Mouse (Mus musculus) gastrocnemius, postnatal 4 days (tissue): ENCODE results near the gene Ddc. TPM values are rescaled to one million over a fixed set of nuclear protein-coding genes. Genes with fewer than 3 reads are reported as not detected.

Source experiments
- DNase-seq, 2 experiments: peaks; one replicate each; pipeline ENCODE4 v3.0.0; 2021 to 2022; ENCODE audit warnings: low spot score in 2 of 2, mixed read lengths in 2 of 2
- total RNA-seq, 2 experiments: library from RNA; stranded (reverse); gene quantifications; 2 replicates each; pipeline ENCODE4 v1.2.3; 2021

Ddc gene
- total RNA-seq, 2 experiments from 2014 or later = 60.0 to 67.4 TPM

DNA sequence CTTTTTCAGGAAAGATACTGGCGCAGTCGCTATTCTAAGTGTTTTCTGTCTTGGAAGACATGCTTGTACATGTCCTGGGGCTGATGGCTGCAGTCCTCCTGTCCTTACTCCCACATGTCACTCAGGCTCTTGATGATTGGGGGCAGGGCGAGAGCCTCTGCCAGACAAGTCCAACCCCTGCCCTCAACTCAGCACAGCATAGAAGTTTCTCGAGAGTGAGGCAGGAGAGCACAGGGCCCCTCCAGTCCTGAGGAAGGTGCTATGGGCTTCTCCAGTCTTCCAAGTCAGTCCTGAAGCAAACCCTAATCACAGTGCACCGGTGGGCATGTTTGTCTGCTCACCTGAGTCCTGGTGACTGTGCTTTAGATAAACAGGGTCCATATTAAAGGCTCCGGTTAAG, 69.2 kb downstream of the Ddc start:
- DNase-seq = no peak

DNA sequence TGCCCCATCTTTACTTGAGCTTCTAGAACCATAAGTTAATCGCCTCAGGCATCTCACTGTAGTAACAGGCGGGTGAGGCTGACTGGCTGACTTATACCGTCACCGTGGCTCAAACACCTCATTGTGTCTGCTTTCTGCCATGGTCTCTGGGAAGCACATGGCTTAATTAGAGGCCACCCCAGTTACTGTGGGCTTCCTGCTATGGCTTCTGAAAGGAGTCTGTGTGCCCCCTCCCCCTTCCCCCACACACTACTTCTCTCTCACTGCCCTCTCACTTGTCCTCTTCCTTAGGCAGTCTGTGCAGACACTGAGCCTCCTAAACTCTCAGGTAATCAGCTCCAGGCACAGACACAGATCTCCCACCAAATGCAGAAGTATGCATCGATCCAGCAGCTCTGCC, 69.7 kb downstream of the Ddc start:
- no peak for DNase-seq

DNA sequence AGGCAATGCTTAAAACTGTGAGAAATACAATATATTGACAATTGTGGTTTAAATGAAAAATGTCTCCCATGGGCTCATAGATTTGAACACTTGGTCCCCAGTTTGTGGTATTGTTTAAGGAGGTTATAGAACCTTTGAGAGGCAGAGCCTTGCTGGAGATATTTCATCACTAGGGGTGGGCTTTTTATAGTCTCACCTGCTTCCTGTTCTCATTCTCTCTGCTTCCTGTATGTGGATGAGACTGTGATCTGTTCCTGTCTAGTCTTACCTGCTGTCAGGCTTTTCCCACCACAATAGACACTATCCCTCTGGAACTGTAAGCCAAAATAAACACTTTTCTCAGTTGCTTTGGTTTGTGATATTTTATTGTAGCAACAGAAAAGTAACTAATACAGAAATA, 71.5 kb downstream of the Ddc start:
- no peak for DNase-seq

DNA sequence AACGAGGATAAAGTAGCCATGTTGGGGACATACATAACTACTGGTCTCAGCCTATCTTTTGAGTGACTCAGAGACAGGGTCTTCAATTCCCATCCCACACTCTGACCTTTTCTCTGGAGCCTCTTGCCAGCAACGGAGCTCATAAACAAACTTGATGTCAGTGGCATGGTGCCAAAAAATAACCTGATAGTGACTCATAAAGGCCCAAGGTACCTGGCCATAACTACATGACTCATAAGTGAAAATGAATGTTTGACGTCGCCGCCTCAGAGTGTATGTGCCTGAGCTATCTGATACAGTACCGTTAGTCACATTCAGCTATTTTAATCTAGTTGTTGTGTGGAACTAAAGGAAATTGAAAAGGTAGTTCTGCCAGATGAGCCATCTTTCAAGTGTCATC, 72.3 kb downstream of the Ddc start:
- DNase-seq = no peak

DNA sequence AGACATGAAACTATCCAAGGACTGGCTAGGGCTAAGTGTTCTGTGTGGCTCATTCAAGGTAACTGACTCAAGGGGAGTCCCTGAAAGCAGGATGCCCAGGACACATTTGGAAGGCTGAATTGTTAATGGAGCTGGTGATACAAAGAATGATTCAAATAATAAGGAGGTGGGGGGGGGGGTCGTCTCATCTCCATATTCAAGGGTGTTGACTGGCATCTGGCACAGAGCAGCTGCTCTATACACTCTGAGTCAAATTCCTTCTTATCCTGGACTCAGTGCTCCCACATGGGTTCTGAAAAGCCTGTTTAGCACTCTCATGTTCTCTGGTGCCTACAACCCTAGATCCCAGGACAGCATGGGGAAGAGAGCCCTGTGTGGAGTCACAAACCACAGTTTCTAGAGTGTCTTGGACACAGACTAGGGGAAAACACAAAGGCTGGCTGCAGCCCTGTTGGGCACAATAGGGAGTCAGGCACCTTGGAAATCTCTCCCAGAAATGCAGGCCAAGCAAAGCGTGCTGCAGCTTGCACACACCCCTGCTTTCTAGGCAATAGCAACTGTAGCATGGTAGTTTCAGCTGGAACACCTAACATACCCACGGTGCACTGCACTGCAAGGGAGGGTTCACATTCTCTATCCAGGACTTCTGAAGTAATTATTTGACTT, 72.8 kb downstream of the Ddc start:
- DNase-seq = no peak

DNA sequence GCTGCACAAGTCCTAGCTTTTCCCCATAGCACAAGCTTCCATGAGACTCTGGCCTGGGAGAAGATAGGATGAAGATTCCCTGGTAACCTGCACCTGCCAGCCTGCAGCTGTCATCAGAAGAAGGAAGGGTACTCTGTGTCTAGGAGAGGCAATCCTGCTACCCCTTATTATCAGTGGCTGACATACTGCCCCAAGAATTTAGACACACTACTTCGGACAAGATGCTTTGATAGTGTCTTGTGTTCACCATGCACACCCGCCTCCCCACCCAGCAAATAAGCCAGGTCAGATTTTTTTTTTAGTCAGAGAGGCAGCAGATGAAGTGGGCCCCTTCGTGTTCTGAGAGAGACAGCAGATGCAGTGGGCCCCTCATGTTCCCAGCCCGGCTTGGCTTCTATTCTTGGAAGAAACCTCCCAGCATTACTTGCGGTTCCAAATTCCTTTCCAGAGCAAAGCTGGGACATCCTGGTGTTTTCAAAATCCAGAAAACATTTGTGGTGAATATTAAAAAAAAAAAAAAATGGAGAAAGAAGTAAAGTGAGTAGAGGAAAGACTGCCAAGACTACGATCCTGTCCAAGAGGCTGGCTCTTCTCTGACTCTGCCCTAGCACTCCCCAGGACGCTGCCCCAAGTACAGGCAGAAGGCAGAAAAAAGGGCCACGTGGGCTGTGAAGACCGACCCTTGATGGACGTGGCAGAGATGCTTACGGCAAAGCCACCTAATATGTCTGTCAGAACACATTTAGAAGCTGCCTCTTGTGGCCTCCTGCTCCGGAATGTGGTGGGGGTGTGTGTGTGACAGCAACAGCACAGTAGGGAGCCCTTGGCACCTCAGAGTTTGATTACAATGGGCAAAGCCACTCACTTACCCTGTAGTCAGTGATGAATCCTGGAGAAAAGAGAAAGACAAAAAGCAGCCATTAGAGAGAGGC, 73.7 kb downstream of the Ddc start:
- DNase-seq = no peak

DNA sequence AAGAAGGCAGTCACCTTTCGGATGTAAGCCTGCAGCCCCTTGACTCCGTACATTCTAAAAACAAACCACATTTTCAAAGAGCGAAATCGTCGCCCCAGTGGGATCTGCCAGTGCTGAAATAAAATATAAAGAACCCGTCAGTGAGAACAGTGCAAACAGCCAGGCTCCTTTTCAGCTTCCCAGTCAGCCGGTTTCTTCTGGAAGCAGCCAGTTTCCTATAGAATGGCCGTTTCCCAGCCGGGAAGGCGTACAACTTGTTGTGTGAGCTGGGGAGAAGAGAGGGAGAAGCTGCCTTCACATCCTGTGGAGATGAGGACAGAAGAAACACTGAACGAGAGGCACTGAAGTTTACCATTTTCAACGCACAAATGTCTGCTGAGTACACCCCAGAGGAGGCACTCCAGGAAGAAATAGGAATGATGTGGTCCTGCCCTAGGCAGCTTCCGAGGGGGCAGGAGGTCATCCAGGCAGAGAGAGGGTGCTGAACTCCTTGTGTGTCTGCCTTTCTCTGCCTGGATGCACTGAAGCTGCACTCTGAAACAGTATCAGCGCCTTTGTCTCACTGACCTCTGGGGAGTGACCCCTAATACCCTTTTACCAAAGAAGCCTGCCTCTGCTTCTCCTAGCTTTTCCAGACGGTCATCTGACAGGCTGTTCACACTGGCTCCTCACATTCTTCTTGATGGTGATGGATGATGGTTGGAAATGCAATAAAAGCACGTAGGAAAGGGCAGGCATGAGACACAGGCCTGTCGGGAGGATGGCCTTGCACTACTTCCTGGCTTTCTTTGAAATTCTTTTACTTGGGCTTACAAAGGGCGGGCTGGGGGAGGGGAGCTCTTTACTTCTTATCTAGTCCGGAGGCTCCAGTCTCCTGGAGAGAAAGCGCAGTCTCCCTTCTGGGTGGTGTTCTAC, 75.5 kb downstream of the Ddc start:
- DNase-seq = no peak

DNA sequence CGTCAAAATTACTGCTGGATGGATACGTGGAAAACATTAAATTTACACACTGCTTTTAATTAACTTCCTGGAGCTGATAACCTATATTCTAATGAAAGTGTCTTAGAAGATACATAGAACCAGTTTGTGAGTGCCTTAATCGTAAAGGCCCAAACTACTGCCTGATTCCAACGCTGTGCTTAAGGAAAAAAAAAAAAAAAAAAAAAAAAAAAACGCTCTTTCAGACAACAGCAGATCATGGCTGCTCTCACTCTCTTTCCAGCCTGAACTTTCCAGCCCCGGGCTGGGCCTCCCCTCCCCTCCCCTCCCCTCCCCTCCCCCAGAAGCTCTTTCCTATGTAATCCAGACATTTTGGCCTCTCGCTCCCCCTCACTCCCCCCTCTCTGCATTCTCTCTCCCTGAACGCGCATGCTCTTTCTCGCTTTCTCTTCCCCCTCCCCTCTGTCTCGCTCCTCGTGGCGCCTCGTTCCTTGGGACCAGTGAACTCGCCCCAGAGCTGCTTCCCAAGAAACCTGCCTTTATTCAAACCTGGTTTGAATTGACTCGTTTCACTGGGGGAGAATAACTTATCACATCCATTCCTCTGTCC, 76.5 kb downstream of the Ddc start:
- peak in 1 of 2 experiments; percentile 63 for DNase-seq

DNA sequence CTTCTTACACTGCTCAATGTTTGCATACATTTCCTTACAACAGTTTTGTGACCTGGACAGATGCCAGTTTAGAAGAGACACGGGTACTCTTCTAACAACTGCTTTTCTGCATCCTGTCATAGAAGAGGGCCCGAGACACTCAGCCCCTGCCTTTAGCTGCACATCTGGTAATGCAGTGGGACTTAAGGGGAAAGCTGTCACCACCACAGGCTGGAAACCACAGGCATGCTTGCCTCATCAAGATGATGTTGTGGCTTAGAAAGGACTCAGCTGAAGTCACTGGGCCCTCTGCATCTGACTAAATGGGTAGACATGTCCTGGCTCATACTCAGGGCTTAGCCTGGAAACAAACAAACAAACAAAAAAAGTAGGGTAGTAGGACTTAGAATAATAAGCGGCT, 77.2 kb downstream of the Ddc start:
- DNase-seq = no peak

DNA sequence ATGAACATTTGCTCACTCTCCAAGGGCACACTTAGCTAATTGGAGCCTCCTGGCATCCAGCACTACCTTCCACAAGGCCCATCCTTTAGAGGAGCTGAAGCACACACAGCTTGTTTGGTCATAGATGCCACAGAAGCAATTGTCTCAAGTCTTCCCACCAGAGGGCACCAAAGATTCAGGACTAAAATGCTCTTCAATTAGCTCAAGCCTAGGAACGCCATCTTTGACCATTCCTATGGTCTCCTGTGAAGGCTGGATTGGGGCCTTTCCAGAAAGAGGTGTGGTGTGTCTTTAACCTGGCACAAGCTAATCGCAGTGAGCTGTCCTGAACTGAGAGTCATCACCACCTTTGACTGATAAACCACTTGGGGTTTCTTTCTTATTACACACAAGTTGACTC, 77.7 kb downstream of the Ddc start:
- DNase-seq = peak; percentile 51 to 81

DNA sequence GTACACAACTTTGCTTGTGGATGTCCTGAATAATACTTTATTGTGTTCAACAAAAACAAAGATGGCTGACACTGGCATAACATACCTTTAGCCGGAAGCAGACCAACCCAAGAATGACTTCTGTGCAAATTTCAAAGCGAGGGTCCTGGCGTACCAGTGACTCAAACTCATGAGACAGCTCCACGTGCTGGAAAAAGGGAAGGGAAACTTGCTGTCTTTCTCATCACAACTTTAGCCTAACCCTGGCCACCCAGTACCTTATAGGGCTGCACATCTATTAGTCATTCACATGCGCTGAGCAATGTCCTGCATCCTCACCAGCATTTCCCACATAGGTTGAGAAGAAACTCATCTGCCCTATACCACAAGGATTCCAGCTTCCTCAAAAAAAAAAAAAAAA, 78.7 kb downstream of the Ddc start:
- no peak for DNase-seq

GRCm38 (mm10) chr11:11818797-11819196, 79.1 kb downstream of the Ddc start:
- no peak for DNase-seq

DNA sequence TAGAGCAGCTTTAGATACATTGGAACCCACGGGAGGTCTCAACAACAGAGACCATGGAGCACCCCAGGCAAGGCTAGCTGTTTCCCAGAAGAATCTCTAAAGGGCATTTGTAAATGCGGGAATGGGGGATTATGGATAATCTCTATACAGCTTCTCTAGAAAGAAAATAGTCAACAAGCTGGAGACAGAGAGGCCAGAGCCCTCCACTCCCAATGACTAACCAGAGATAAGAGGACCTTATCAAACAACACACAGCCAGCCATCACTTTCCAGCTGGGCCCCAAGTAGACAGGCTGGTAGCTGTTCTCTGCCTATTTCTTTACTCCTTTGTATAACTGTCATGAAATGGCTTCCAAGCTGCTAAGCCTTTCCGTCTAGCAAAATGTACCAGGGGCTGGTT, 82.2 kb downstream of the Ddc start:
- DNase-seq = no peak

GRCm38 (mm10) chr11:11811906-11812480, 86.0 kb downstream of the Ddc start:
- DNase-seq = peak; percentile 66 to 75

DNA sequence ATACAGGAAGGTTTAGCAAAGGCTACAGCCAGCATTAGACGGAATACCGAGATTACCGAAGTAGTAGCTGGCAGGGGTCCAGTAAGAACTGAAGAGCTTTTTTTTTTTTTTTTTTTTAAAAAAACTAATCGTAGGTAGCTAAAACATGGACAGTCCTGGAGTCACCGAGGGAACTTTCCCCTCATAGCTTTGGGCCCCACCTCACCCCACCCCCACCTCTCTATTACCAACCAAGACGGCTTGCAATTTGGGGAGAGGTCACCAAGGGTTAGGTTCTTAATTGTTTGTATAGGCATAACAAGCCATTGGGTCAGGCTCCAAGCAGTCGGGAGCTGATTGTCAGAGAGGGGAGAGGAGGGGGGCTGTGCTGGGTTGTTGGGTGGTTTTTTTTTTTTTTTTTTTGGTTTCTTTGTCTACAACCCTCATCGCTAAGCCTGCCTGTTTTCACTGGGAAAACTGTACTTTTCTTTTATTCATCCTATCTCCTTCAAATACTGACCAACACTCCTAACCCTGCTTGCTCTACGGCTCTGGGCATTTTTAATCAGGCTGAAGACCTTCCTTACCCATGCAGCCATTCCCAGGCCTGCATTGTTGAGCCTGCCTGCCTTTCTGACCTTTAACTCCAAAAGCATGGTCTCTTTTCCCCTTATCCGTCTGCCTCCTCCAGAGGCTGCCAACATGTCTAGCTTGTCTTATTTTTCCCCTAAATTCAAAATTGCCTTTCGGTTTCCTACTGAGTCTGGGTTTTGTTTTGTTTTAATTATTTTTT, 88.4 kb downstream of the Ddc start:
- no peak for DNase-seq

DNA sequence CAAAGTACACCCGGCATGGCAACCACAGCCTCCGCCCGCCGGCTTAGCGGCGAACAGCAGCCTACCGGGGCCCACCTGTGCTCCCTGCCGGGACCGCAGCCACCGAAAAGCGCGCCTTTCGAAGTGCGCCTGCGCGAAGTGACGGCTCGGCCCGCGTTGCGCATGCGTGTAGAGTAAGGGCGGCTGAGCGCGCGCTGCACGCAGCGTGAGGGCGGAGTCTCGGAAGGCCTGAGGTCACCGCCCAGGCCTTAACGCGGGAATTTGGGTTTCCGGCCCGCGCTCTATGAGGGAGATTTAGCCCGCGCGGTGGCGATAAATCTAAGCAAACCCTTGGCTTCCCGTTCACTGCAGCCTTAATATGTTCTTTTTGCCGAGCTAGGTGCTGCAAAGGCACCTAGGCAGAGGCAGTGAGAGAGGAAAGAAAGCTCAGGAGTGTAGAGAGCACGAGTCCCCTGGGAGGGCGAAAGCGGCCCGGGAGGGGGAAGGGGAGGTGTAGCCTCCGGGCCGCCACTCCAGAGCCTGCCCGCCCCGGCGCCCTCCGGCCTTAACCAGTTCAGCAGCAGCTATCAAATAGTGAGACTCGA, 89.0 kb downstream of the Ddc start, which contains the start of gene Fignl1:
Gene Fignl1, minus strand, starts transcription at position 143 of the 584 bp plus-strand sequence.
- peak; percentile 93 to 96 for DNase-seq

DNA sequence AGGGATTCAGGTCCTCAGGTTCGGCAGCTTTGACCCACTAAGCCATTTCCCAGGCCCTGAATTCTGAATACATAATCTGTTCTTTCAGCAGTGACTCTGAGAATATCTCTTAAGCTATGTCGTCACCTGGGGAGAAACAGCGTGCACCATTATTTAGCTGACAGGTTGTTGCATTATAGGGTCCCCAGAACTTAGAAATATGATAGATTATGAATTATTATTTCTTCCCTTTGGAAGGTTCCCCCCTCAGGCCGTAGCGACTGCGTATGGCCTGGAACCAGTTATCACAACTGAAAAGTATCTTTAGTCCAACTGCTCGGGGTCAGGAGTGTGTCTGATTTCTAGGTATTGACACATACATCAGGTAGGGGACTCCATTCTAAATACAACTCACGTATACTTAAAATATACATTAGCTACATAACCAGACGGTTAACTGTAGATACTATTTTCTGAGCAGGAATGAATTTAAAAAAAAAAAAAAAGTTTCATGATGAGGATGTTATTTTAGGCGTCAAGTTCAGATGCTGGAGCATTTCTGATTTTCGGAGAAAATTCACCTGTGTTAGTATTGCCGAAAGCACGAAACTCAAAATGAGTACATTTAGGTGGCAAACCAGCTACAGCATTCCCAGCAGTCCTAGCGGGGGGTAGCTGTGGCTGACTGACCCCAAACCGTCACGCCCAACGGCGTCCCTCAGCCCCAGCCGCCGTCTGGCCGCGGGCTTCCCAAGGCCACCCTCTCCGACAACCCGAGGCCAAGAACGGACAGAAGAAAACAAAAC, 89.7 kb downstream of the Ddc start:
- no peak for DNase-seq

- no peak for DNase-seq
These were observed 92.0 kb downstream of the Ddc start for GRCm38 (mm10) chr11:11805951-11806350.

DNA sequence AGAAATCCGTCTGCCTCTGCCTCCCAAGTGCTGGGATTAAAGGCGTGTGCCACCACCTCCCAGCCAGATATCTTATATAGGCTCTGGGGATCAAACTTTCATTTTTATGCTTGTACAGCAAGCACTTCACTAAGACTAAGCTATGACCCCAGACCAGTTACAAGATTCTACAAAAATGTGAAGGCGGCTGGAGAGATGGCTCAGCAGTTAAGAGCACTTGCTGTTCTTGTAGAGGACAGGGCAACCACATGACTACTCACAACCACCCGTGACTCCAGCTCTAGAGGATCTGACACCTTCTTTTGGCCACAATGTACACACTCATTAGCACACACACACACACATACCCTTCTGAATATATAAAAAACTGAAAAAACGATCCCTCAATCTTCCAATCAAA, 93.5 kb downstream of the Ddc start:
- no peak for DNase-seq
